Mouse (Mus musculus) kidney, postnatal 0 days (tissue): ENCODE data around the gene Igfbp6. TPM values are rescaled to one million over a fixed set of nuclear protein-coding genes. Genes with fewer than 3 reads are reported as not detected.

Experiments
- ATAC-seq: fragments of 200-750 bp; cut with Nextera tagmentation; replicated peaks from 2 replicates; pipeline ENCODE4 v1.8.0; 2017; ENCODE audit warnings: low read depth, moderate number of reproducible peaks, moderate TSS enrichment, moderate library complexity; ENCODE audit not compliant: low FRiP score
- DNase-seq: peaks from one replicate; pipeline ENCODE4 v3.0.0-alpha.2; 2016; ENCODE audit warnings: low spot score
- H3K27ac ChIP-seq: fragments of 300-500 bp; sonication (generic); 2 replicates; pipeline ENCODE4 v1.5.1; 2014; ENCODE audit warnings: mild to moderate bottlenecking
- H3K27me3 ChIP-seq: fragments of 300-500 bp; sonication (generic); 2 replicates; pipeline ENCODE4 v1.6.1; 2014; ENCODE audit warnings: low read length, mixed read lengths; ENCODE audit not compliant: insufficient read depth
- H3K36me3 ChIP-seq: fragments of 300-500 bp; sonication (generic); 2 replicates; pipeline ENCODE4 v1.6.1; 2014; ENCODE audit warnings: low read length, mixed read lengths; ENCODE audit not compliant: insufficient read depth
- H3K4me1 ChIP-seq: fragments of 300-500 bp; sonication (generic); replicated peaks from 2 replicates; pipeline ENCODE4 v1.6.1; 2014; ENCODE audit warnings: antibody characterized with exemption, low read length, mixed read lengths; ENCODE audit not compliant: insufficient read depth
- H3K4me2 ChIP-seq: fragments of 300-500 bp; sonication (generic); 2 replicates; pipeline ENCODE4 v1.6.1; 2014; ENCODE audit warnings: mild to moderate bottlenecking, low read length, moderate library complexity, mixed read lengths
- H3K4me3 ChIP-seq: fragments of 300-500 bp; sonication (generic); replicated peaks from 2 replicates; pipeline ENCODE4 v1.5.1; 2014; ENCODE audit warnings: low read depth, low read length
- H3K9ac ChIP-seq: fragments of 300-500 bp; sonication (generic); 2 replicates; pipeline ENCODE4 v1.6.1; 2014; ENCODE audit warnings: low read depth, low read length
- H3K9me3 ChIP-seq: fragments of 300-500 bp; sonication (generic); replicated peaks from 2 replicates; pipeline ENCODE4 v1.6.1; 2016; ENCODE audit warnings: low read length, inconsistent platforms, mixed read lengths
- CTCF ChIP-seq: IDR thresholded peaks from 2 replicates; pipeline ENCODE4 v1.5.1; 2016; ENCODE audit warnings: antibody characterized with exemption, low read depth, mild to moderate bottlenecking, moderate library complexity
- WGBS: fragments of 180-500 bp; shearing (Covaris S2); extraction: QIAGEN DNeasy Blood & Tissue Kit; methylation state at CpG from one replicate; pipeline ENCODE4 v1.1.7; 2014; 5-methylcytosine and 5-hydroxymethylcytosine counted together
- polyA plus RNA-seq: library from polyadenylated mRNA; unstranded; fragments of >200 nt; fragmentation: Nextera tagmentation; extraction: Ambion mirVana; gene quantifications from 2 replicates; pipeline ENCODE4 v1.2.1, GENCODE M21; 2015

The Igfbp6 gene
- polyA plus RNA-seq, 1 experiment from 2014 or later: 28.3 TPM

DNA sequence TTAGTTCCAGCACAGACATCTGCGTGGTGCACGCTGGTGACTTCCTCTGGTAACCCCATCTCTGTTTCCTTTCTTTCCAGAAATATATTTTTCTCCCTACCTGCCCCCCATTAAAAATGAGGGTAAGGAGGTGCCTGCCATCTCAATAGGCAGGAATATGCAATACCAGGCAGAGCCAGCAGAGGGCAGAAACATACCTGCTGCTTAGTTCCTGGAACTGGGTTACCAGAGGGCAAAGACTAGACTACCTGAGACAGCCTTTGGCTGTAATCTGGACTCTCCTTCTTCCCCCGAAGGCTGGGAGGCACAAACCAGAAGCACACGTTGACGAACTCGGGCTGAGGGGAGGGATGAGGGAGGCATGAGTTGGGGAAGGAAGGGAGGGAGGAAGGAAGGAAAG, 34.1 kb downstream of the Igfbp6 start:
- 11% methylated on average over 6 of the region's 6 CpGs for WGBS
- Histone ChIP-seq H3K36me3 (0 out of 2 replicates have a peak, but pooled peaks cover 5% of the 10 kb centered on the region), H3K4me1 (no peaks in the 10 kb centered on the region), H3K9ac (no peak overlapping the region), H3K4me2 (no peak overlapping the region), H3K4me3 (no peak overlapping the region), H3K27ac (no peak overlapping the region), H3K27me3 (no peaks in the 10 kb centered on the region), H3K9me3 (no peaks in the 10 kb centered on the region)
- peak; percentile 72 for DNase-seq
- peak; percentile 47 for ATAC-seq
- TF ChIP-seq CTCF: peak; percentile 94

DNA sequence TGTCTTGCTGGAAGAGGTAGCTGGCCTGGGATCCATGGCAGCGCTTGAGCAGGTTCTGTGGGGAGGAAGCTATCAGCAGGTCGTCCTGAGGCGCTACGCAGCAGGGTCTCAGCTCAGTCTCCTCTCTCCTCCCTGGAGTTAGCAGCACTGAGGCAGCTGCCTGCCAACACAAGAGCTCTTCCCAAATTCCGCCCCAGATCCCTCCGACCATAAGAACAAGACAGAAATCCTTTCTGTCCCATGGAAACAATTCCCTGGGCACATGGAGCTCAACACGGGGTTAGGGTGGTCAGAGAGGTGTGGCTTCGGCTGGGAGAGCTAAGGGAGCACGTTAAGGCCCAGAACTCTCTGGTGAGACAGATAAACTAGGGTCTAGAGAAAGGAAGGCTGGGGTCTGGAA, 34.9 kb downstream of the Igfbp6 start:
- no peaks in the 10 kb centered on the region for H3K27me3 ChIP-seq
- TF ChIP-seq CTCF: no peak
- no peak overlapping the region for H3K4me3 ChIP-seq
- no peaks in the 10 kb centered on the region for H3K9me3 ChIP-seq
- H3K4me2 ChIP-seq: no peak overlapping the region
- ATAC-seq: no peak
- no peak overlapping the region for H3K9ac ChIP-seq
- H3K27ac ChIP-seq: no peak overlapping the region
- 85% methylated on average over 9 of the region's 9 CpGs for WGBS
- H3K36me3 ChIP-seq: 0 out of 2 replicates have a peak, but pooled peaks cover 5% of the 10 kb centered on the region
- no peak for DNase-seq
- H3K4me1 ChIP-seq: no peaks in the 10 kb centered on the region

DNA sequence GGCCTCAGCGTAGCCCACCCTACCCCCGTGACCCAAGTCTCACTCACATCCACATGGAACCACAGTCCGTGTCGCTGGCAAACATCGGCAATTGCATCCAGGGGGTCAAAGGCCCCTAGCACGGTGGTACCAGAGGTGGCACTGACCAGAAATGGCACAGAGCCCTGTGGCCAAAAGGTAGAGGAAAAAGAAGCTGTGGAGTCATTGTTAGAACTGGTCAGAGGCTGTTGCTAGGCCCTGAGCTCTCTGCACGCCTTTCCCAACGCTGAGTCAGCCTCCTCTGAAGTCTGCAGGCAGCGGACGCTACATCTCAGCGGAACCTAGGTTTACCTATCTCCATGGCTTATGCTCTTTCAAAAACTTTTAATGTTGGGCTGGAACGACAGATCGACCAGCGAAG, 35.8 kb downstream of the Igfbp6 start:
- no peak overlapping the region for H3K9ac ChIP-seq
- H3K27ac ChIP-seq: no peak overlapping the region
- TF ChIP-seq CTCF: no peak
- DNase-seq: no peak
- ATAC-seq: no peak
- no peaks in the 10 kb centered on the region for H3K9me3 ChIP-seq
- H3K4me1 ChIP-seq: no peaks in the 10 kb centered on the region
- WGBS: 79% methylated on average over 14 of the region's 14 CpGs
- H3K27me3 ChIP-seq: no peaks in the 10 kb centered on the region
- H3K36me3 ChIP-seq: 0 out of 2 replicates have a peak, but pooled peaks cover 5% of the 10 kb centered on the region
- H3K4me2 ChIP-seq: no peak overlapping the region
- H3K4me3 ChIP-seq: no peak overlapping the region

DNA sequence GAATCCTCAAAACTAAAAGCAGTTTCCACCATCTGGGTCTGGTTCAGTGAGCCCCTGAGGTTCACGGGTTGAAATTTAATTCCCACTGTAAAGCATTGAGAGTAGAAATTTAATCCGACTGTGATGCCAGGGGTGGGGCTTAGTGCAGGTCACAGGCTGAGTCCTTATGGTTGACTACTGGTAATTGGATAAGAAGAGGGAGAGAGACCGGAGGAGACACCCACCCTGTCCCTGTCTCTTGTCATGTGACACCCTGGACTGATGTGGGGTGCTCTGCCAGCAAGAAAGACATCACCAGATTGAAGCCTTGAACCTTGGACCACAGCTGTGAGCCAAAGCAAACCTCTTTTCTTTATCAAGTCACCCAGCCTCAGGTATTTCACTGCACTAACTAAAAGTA, 38.9 kb downstream of the Igfbp6 start:
- DNase-seq (peak; percentile 63), ATAC-seq (peak; percentile 73)

DNA sequence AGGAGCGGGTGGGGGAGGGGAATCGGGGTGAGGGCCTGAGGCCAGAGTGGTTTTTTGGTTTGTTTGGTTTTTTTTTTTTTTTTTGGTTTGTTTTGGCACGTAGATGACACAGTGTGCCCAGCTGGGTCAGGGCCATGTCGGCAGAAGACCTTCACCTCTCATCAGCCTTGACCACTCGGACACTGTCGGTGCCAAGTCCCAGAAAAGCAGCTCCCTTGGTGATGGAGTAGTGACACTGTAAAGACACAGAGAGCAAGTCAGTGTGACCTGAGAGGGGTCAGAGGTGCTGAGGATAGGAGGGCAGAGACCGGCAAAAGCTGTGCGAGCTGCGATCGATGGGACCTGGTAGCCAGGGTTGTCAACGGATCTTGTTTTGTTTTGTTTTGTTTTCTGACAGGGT, 42.1 kb downstream of the Igfbp6 start:
- Histone ChIP-seq H3K4me1 (peaks cover 7% of the 10 kb centered on the region; the same call in 1 of the 2 replicates), H3K9ac (no peak overlapping the region), H3K9me3 (no peaks in the 10 kb centered on the region), H3K36me3 (0 out of 2 replicates have a peak, but pooled peaks cover 7% of the 10 kb centered on the region), H3K4me3 (no peak overlapping the region), H3K27ac (no peak overlapping the region), H3K4me2 (no peak overlapping the region), H3K27me3 (no peaks in the 10 kb centered on the region)
- ATAC-seq (no peak), DNase-seq (no peak)
- 73% methylated on average over 11 of the region's 11 CpGs for WGBS
- TF ChIP-seq CTCF: no peak

More for the DNA sequence above, 38.9 kb downstream of the Igfbp6 start:
- Histone ChIP-seq H3K27ac (no peak overlapping the region), H3K9me3 (no peaks in the 10 kb centered on the region), H3K27me3 (no peaks in the 10 kb centered on the region), H3K4me3 (no peak overlapping the region), H3K9ac (no peak overlapping the region), H3K4me2 (no peak overlapping the region), H3K36me3 (0 out of 2 replicates have a peak, but pooled peaks cover 7% of the 10 kb centered on the region), H3K4me1 (0 out of 2 replicates have a peak, but pooled peaks cover 6% of the 10 kb centered on the region)
- 50% methylated on average over 3 of the region's 3 CpGs for WGBS
- no peak for TF ChIP-seq CTCF

DNA sequence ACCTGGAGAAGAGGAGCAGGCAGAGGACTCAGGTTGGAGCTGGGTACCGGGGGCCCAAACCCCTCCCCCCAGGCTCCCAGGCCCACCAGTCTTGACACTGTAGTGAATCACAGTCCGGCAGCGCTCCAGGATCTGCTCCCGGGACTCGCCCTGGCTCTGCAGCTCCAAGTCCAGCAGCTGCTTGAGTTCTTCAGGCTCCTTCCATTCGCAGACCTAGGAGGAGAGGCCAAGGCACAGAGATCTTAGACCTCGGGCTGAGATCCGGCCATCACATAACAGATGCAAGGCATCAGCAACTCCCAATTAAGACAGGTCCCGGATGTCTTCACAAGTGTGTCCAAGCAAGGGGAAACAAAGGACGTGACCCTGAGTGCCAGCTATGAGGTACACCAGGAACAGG, 43.9 kb downstream of the Igfbp6 start:
- peak overlapping the region; percentile 50; the same call in 1 of the 2 replicates for H3K9ac ChIP-seq
- H3K27me3 ChIP-seq: no peaks in the 10 kb centered on the region
- H3K36me3 ChIP-seq: 0 out of 2 replicates have a peak, but pooled peaks cover 7% of the 10 kb centered on the region
- peak overlapping the region; percentile 5; the same call in 1 of the 2 replicates for H3K4me2 ChIP-seq
- no peak overlapping the region for H3K4me3 ChIP-seq
- peaks cover 10% of the 10 kb centered on the region; the same call in 1 of the 2 replicates for H3K4me1 ChIP-seq
- 0 out of 2 replicates have a peak overlapping the region, but pooled peaks have one; percentile 36 for H3K27ac ChIP-seq
- ATAC-seq (no peak), DNase-seq (peak; percentile 59)
- 48% methylated on average over 10 of the region's 10 CpGs for WGBS
- H3K9me3 ChIP-seq: no peaks in the 10 kb centered on the region
- TF ChIP-seq CTCF: no peak
